Mouse (Mus musculus) stomach, embryonic 15.5 days (tissue): Measurements from ENCODE around the gene Serpinc1. TPM values are rescaled to one million over a fixed set of nuclear protein-coding genes. Genes with fewer than 3 reads are reported as not detected.
"Not testable (repeated sequence)": the region's sequence is repeated elsewhere in the genome, so short reads cannot be mapped to it uniquely, and the experiment has no call there.

Experiments used
- ATAC-seq: fragments of 200-750 bp; cut with Nextera tagmentation; 2 replicates; pipeline ENCODE4 v1.8.0; 2017; ENCODE audit warnings: low read depth, moderate number of reproducible peaks, moderate TSS enrichment; ENCODE audit not compliant: insufficient read depth, low FRiP score
- H3K27ac ChIP-seq: fragments of 300-500 bp; sonication (generic); 2 replicates; pipeline ENCODE4 v1.5.1; 2015; ENCODE audit warnings: mild to moderate bottlenecking, inconsistent platforms
- H3K27me3 ChIP-seq: fragments of 300-500 bp; sonication (generic); replicated peaks from 2 replicates; pipeline ENCODE4 v1.6.1; 2015; ENCODE audit warnings: inconsistent platforms
- H3K36me3 ChIP-seq: fragments of 300-500 bp; sonication (generic); 2 replicates; pipeline ENCODE4 v1.6.1; 2015; ENCODE audit warnings: inconsistent platforms
- H3K4me1 ChIP-seq: fragments of 300-500 bp; sonication (generic); 2 replicates; pipeline ENCODE4 v1.6.1; 2015; ENCODE audit warnings: inconsistent platforms
- H3K4me2 ChIP-seq: fragments of 300-500 bp; sonication (generic); 2 replicates; pipeline ENCODE4 v1.6.1; 2015; ENCODE audit warnings: mild to moderate bottlenecking, inconsistent platforms
- H3K4me3 ChIP-seq: fragments of 300-500 bp; sonication (generic); replicated peaks from 2 replicates; pipeline ENCODE4 v1.5.1; 2015; ENCODE audit warnings: inconsistent platforms
- H3K9ac ChIP-seq: fragments of 300-500 bp; sonication (generic); 2 replicates; pipeline ENCODE4 v1.6.1; 2015; ENCODE audit warnings: inconsistent platforms
- H3K9me3 ChIP-seq: fragments of 300-500 bp; sonication (generic); 2 replicates; pipeline ENCODE4 v1.6.1; 2016; ENCODE audit warnings: inconsistent platforms
- WGBS: fragments of 180-500 bp; shearing (Covaris S2); methylation state at CpG from one replicate; pipeline ENCODE4 v1.1.7; 2015; 5-methylcytosine and 5-hydroxymethylcytosine counted together
- polyA plus RNA-seq: library from polyadenylated mRNA; unstranded; fragments of >200 nt; fragmentation: Nextera tagmentation; extraction: Ambion mirVana; gene quantifications from 2 replicates; pipeline ENCODE4 v1.2.1, GENCODE M21; 2015

The Serpinc1 gene
- polyA plus RNA-seq, result 13.8 and 49.3 TPM in 2 replicates

DNA sequence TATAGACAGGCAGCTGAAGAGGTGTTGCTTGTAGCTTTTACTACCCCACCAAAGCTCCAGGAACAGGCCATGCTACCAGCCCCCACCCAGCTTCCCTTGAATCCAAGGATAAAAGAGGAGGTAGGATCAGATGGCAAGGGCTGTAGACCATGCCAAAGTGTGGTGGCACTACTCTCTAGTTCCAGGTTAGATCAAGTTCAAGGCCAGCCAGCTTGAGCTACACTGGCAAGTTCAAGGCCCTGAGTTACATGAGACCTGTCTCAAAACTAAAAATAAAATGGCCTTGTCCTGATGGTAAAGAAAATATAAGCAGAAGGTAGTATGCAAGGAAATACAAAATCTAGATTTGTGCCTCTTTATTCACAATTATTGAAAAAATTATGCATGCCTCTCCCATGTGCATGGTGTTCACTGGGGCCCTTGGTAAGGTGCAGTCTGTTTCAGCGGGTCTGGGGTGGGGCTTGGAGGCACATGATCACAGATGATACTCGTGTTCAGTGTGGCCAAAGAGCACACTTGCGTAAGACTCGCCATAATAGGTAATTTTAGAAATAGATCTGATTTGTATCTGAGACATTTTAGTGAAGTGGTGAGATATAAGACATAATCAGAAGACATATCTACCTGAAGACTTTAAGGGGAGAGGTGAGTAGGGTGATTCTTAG is at the start of gene Serpinc1:
Gene Serpinc1 (plus strand): TSS at position 515 of the 665 bp plus-strand sequence.
- Histone ChIP-seq H3K4me3 (no peak within 1 kb of the TSS), H3K4me1 (no peaks in the 10 kb centered on the region), H3K9ac (no peak within 1 kb of the TSS), H3K36me3 (no peaks in the 10 kb centered on the region), H3K9me3 (no peaks in the 10 kb centered on the region), H3K27me3 (no peaks in the 10 kb centered on the region), H3K27ac (no peak within 1 kb of the TSS), H3K4me2 (no peak within 1 kb of the TSS)
- ATAC-seq, result no peak
- WGBS, result 84% methylated on average over 4 of the region's 4 CpGs

DNA sequence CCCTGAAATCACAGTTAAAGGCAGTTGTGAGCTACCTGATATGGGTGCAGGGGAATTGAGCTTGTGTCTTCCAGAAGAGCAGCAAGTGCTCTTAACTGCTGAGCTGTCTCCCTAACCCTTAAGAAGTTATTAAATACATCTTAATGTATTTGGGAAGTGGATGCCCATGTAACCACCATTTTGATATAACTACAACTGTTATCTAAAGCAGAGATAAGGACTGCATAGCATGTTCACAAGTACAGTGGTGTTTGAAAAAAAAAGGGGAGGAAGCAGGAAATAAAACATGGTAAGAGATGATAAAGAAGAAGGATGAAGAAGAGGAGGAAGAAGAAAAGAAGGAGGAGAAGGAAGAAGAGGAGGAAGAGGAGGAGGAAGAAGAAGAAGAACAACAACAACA is 47.1 kb upstream of the Serpinc1 start:
- H3K9me3 ChIP-seq, result no peaks in the 10 kb centered on the region
- H3K36me3 ChIP-seq, result no peaks in the 10 kb centered on the region
- no peak for ATAC-seq
- H3K27ac ChIP-seq, result no peak overlapping the region
- no peaks in the 10 kb centered on the region for H3K27me3 ChIP-seq
- H3K4me2 ChIP-seq, result no peak overlapping the region
- no peaks in the 10 kb centered on the region for H3K4me1 ChIP-seq
- H3K4me3 ChIP-seq, result no peak overlapping the region
- H3K9ac ChIP-seq, result no peak overlapping the region

DNA sequence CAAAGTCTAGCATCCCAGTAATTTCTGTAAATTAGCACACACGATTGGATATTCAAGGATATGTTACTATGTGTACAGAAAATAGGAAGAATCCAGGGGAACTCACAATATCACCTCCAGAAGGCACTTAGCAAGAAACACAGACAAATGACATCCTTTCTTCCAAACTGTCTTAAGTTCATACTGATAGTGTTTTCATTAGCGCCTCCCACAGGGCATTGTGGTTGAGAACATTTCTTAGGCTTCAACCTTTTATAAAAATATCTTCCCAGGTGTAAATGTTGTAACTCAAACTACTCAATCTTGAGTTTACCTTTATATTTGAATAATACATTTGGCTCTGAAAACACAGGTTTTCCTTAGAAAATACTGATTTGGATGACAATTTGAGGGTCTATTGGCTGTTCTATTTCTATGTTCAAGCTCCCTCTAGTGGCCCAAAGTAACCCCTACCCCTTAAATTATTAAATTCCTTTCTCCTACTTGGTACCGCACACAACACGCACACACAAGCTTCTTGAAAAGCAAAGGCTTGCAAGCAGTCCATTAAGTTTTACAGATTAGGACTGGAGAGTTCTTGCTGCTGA is 44.4 kb upstream of the Serpinc1 start:
- ATAC-seq, result no peak
- Histone ChIP-seq H3K36me3 (0 out of 2 replicates have a peak, but pooled peaks cover 4% of the 10 kb centered on the region), H3K4me3 (no peak overlapping the region), H3K27me3 (no peaks in the 10 kb centered on the region), H3K4me1 (no peaks in the 10 kb centered on the region), H3K9me3 (no peaks in the 10 kb centered on the region), H3K4me2 (no peak overlapping the region), H3K9ac (no peak overlapping the region), H3K27ac (no peak overlapping the region)
- WGBS, result 72% methylated on average over 4 of the region's 4 CpGs

DNA sequence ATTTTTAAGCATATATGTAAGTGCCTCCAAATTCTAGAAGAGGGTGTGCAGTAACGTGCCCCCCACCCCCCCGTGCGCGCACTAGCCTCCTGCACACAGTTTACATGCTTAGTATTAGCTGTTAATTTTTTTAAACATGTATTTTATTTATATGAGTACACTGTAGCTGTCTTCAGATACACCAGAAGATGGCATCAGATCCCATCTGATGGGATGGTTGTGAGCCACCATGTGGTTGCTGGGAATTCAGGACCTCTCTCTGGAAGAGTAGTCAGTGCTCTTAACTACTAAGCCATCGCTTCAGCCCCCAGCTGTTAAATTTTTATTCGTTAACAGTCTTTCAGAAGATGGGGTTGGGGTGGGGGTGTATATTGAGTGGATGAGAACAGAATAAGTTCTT is 42.8 kb upstream of the Serpinc1 start:
- Histone ChIP-seq H3K27ac (no peak overlapping the region), H3K9ac (no peak overlapping the region), H3K27me3 (no peaks in the 10 kb centered on the region), H3K4me2 (no peak overlapping the region), H3K4me3 (no peak overlapping the region), H3K9me3 (no peaks in the 10 kb centered on the region), H3K4me1 (no peaks in the 10 kb centered on the region), H3K36me3 (peaks cover 6% of the 10 kb centered on the region; the same call in 1 of the 2 replicates)
- WGBS, result 87% methylated on average over 6 of the region's 6 CpGs
- ATAC-seq, result no peak

DNA sequence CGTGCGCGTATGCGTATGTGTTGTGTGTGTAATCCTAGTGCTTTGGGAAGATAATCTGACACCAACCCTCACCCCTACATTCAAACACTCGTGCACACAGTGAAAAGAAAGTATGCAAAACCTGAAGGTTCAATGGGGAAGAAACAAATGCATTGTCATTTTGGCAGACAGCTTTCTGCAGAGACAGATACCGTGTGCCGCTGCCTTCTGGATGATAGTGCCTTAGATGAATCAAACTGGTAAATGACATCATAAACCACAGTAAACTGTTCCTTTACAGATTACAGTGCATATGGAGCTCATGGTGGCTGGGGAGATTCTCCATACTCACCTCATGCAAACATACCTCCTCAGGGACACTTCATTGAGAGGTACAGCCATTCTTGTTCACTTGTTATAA is 15.2 kb upstream of the Serpinc1 start:
- no peak for ATAC-seq
- peaks cover 22% of the 10 kb centered on the region for H3K36me3 ChIP-seq

DNA sequence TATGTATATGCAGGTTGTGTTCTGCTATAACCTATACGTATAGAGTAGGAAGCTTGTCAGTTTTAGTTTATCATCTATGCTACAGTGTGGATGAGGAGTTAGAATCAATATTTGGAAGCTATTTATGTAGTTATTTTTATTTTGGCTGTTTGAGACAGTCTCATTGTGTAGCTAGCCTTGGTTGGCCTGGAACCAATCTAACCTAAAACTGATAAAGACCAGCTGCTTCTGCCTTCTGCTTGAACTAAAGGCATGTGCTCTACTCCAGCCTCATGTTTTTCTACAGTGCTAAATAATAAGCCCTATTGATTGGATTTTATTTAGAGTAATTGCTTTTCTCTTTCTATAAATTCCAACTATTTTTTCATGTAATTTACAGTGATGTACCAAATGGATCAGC is 11.1 kb upstream of the Serpinc1 start:
- Histone ChIP-seq H3K27me3 (no peaks in the 10 kb centered on the region), H3K9ac (no peak overlapping the region), H3K27ac (no peak overlapping the region), H3K4me3 (no peak overlapping the region), H3K9me3 (no peaks in the 10 kb centered on the region), H3K4me2 (no peak overlapping the region), H3K36me3 (peaks cover 19% of the 10 kb centered on the region), H3K4me1 (no peaks in the 10 kb centered on the region)
- WGBS, result 86% methylated on average over 1 of the region's 1 CpGs
- ATAC-seq, result no peak

More for the DNA sequence above, 15.2 kb upstream of the Serpinc1 start:
- Histone ChIP-seq H3K9me3 (no peaks in the 10 kb centered on the region), H3K4me1 (no peaks in the 10 kb centered on the region), H3K9ac (no peak overlapping the region), H3K27ac (no peak overlapping the region), H3K4me2 (no peak overlapping the region), H3K27me3 (no peaks in the 10 kb centered on the region), H3K4me3 (no peak overlapping the region)
- 92% methylated on average over 7 of the region's 7 CpGs for WGBS

DNA sequence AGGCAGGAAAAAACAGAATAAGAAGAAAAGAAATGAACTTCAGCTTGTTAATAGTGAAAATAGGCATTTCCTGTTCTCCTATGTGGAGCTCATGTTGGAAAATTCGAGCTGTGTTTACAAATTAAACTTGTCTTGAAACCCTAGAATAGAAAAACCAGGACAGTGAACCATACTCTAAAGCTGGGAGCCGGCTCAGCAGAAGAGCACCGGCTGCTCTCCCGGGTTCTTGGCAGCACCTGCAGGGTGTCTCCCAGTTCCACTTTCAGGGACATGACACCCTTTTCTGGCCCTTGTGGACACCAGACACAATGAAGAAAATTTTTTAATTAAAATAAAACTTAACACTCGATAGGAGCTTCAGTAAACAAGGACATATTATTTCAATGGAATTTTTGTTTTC is 9.7 kb upstream of the Serpinc1 start:
- Histone ChIP-seq H3K9me3 (no peaks in the 10 kb centered on the region), H3K4me2 (no peak overlapping the region), H3K36me3 (peaks cover 18% of the 10 kb centered on the region), H3K4me3 (no peak overlapping the region), H3K27ac (no peak overlapping the region), H3K4me1 (no peaks in the 10 kb centered on the region), H3K9ac (no peak overlapping the region), H3K27me3 (no peaks in the 10 kb centered on the region)
- no peak for ATAC-seq
- WGBS, result 68% methylated on average over 5 of the region's 5 CpGs

DNA sequence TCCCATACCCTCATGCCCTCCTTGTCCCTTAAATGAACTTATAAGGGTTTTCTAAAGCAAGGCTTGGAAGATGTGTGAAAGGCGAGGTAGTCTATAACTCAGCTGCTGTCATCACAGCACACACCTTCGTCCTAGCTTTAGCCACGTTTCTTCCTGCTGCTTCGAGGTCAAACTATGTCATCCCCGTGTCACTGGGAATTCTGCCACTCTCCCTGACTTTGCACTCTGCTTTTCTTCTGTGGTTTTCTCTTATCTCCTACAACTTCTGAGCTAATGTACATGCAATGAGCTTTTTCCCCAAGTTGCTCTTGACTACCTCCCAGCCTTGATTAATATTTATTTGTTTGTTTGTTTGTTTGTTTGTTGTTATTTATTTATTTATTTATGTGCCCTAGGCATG is 1.6 kb downstream of the Serpinc1 start:
- Histone ChIP-seq H3K4me3 (no peak overlapping the region), H3K4me1 (no peaks in the 10 kb centered on the region), H3K27me3 (no peaks in the 10 kb centered on the region), H3K9ac (no peak overlapping the region), H3K36me3 (no peaks in the 10 kb centered on the region), H3K27ac (no peak overlapping the region), H3K9me3 (no peaks in the 10 kb centered on the region), H3K4me2 (no peak overlapping the region)
- ATAC-seq, result no peak
- WGBS, result 54% methylated on average over 5 of the region's 5 CpGs

DNA sequence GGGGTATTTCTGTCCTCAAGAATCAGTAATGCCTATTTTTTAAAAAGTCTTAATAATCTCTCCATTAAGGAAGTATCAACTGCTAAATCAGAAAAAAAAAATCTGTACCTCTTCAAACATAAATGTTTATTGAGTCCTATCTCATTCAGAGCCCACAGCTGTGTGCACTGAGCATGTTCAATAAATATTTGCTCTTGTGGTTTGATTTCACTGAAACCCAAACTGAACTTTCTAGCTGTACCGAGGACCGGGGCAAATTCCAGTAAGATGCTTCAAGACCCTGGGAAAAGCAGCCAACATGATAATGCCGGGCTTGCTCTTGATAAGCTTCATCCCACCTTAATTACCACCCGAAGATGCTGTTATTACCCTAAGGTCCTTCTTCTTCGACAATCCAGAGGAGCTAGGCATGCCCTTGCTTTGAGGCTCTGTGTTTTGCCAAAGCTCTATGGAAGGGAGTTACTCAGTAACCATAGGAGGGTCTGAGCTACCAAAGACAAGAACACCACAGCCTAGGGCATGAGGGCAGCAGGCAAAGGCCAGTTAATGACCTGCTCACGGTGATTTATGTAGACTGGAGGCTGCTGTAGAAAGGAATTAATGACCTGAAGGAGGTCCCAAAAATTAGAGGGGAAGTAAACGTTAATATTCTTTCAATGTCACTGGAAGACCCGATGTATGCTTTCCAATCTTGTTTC is 2.3 kb downstream of the Serpinc1 start:
- peak; percentile 62; the same call in 1 of the 2 replicates for ATAC-seq
- no peak overlapping the region; the same call in 1 of the 2 replicates for H3K27ac ChIP-seq
- H3K4me3 ChIP-seq, result no peak overlapping the region
- H3K36me3 ChIP-seq, result no peaks in the 10 kb centered on the region
- H3K27me3 ChIP-seq, result no peaks in the 10 kb centered on the region
- no peaks in the 10 kb centered on the region for H3K4me1 ChIP-seq
- H3K4me2 ChIP-seq, result no peak overlapping the region
- H3K9ac ChIP-seq, result no peak overlapping the region
- no peaks in the 10 kb centered on the region for H3K9me3 ChIP-seq
- WGBS, result 42% methylated on average over 8 of the region's 8 CpGs

DNA sequence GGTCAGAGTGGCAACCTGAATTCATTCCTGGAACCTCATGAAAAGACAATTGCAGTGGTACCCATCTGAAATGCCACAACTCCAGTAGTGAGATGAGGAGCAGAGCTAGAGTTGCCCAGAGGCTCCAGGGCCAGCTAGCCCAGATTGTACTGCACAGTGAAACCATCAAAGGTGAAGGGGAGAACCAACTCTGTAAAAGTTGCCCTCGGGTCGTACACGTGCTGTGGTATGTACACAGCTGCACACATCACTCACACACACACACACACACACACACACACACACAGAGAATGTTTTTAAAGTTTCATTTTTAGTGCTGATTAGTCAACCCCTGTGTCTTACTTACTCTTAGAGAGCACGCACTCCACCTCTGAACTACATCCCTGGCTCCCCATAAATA is 3.0 kb downstream of the Serpinc1 start:
- H3K27ac ChIP-seq, result no peak overlapping the region
- H3K9ac ChIP-seq, result no peak overlapping the region
- WGBS, result 73% methylated on average over 4 of the region's 4 CpGs
- H3K4me2 ChIP-seq, result no peak overlapping the region
- H3K4me3 ChIP-seq, result no peak overlapping the region
- H3K9me3 ChIP-seq, result no peaks in the 10 kb centered on the region
- H3K4me1 ChIP-seq, result no peaks in the 10 kb centered on the region
- H3K36me3 ChIP-seq, result no peaks in the 10 kb centered on the region
- H3K27me3 ChIP-seq, result no peaks in the 10 kb centered on the region
- ATAC-seq, result no peak

DNA sequence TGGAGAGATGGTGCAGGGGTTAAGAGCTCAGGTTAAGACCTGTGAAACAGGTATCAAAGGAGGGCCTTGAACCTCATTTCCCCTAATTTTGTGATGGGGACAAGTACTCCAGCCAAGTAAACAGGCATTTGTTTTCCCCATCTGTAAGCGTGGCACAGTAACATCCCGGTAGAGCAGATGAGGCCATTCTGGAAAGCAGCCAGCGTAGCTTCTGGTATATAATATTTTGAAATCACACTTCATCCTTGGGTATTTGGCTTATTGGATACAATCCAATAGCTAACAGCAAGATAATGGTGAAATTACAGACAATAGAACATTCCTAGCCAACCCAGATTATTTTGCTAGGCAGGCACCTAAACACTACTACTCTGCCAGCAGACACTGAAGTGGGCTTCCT is 4.5 kb downstream of the Serpinc1 start:
- H3K27ac ChIP-seq, result no peak overlapping the region
- H3K9ac ChIP-seq, result no peak overlapping the region
- H3K27me3 ChIP-seq, result no peaks in the 10 kb centered on the region
- no peak overlapping the region for H3K4me3 ChIP-seq
- H3K9me3 ChIP-seq, result no peaks in the 10 kb centered on the region
- 66% methylated on average over 3 of the region's 3 CpGs for WGBS
- H3K4me1 ChIP-seq, result no peaks in the 10 kb centered on the region
- no peak for ATAC-seq
- H3K4me2 ChIP-seq, result no peak overlapping the region
- H3K36me3 ChIP-seq, result no peaks in the 10 kb centered on the region

DNA sequence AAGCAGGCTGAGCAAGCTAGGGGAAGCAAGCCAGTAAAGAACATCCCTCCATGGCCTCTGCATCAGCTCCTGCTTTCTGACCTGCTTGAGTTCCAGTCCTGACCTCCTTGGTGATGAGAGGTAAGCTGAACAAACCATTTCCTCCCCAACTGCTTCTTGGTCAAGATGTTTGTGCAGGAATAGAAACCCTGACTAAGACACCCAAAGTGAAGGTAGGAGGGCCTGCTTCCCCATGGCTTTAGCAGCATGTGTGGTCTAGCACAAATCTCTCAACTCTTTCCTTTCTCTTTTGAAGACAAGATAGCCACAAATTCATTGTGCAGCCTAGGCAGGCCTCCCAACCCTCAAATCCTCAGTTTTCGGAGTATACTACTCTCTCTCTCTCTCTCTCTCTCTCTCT is 6.3 kb downstream of the Serpinc1 start:
- ATAC-seq, result not testable (repeated sequence)
- 88% methylated on average over 1 of the region's 1 CpGs for WGBS

More for the DNA sequence above, 6.3 kb downstream of the Serpinc1 start:
- H3K9me3 ChIP-seq, H3K27ac ChIP-seq, H3K27me3 ChIP-seq, H3K36me3 ChIP-seq, H3K9ac ChIP-seq, H3K4me1 ChIP-seq, H3K4me3 ChIP-seq, H3K4me2 ChIP-seq: not testable (repeated sequence)
